Mouse (Mus musculus) left cerebral cortex, adult 2 months (tissue): ENCODE results near the gene Ttll11. TPM values are rescaled to one million over a fixed set of nuclear protein-coding genes. Genes with fewer than 3 reads are reported as not detected.

Source experiments
- DNase-seq, 2 experiments: peaks; one replicate each; pipeline ENCODE4 v3.0.0; 2021 to 2022; ENCODE audit warnings: low spot score in 2 of 2, mixed read lengths in 1 of 2; ENCODE audit errors: extremely low spot score in 1 of 2
- H3K27ac ChIP-seq: fragments of 200-600 bp; 2 replicates; pipeline ENCODE4 v1.8.1; 2022
- H3K4me3 ChIP-seq: fragments of 200-600 bp; 2 replicates; pipeline ENCODE4 v1.8.1; 2022
- CTCF ChIP-seq: fragments of 200-600 bp; IDR thresholded peaks from 2 replicates; pipeline ENCODE4 v1.8.1; 2022; ENCODE audit warnings: antibody characterized with exemption, mild to moderate bottlenecking, moderate library complexity
- intact Hi-C: fragments of 180-260 bp; cut with DNase I; formaldehyde crosslinking; loops from one replicate; pipeline ENCODE4 v1.15.1; 2025
- total RNA-seq, 2 experiments: library from RNA; stranded (reverse); gene quantifications; 2 replicates each; pipeline ENCODE4 v1.2.3; 2021

The Ttll11 gene
- total RNA-seq, 2 experiments from 2014 or later = 40.2 to 42.2 TPM

- Histone ChIP-seq H3K27ac (no peak overlapping the region), H3K4me3 (no peak overlapping the region)
- DNase-seq = no peak
- no peak for TF ChIP-seq CTCF
- intact Hi-C loops = no loop called here
Measured at GRCm38 (mm10) chr2:35803095-35803494, 176.6 kb downstream of the Ttll11 start.

- no peak for TF ChIP-seq CTCF
Measured at GRCm38 (mm10) chr2:35801759-35802158, 178.0 kb downstream of the Ttll11 start.

GRCm38 (mm10) chr2:35799073-35799472 is 180.6 kb downstream of the Ttll11 start:
- no peak overlapping the region for H3K4me3 ChIP-seq
- H3K27ac ChIP-seq = no peak overlapping the region
- no peak for DNase-seq
- intact Hi-C loops = no loop called here
- no peak for TF ChIP-seq CTCF

More at GRCm38 (mm10) chr2:35801759-35802158, 178.0 kb downstream of the Ttll11 start:
- H3K27ac ChIP-seq = no peak overlapping the region
- intact Hi-C loops = no loop called here
- DNase-seq = no peak
- no peak overlapping the region for H3K4me3 ChIP-seq

- Histone ChIP-seq H3K4me3 (no peak overlapping the region), H3K27ac (no peak overlapping the region)
- intact Hi-C loops = no loop called here
- DNase-seq = no peak
- no peak for TF ChIP-seq CTCF
Measured at GRCm38 (mm10) chr2:35797998-35798397, 181.7 kb downstream of the Ttll11 start.

GRCm38 (mm10) chr2:35789362-35790326 is 190.1 kb downstream of the Ttll11 start:
- intact Hi-C loops = no loop called here

GRCm38 (mm10) chr2:35785877-35786276 is 193.8 kb downstream of the Ttll11 start:
- no peak overlapping the region for H3K27ac ChIP-seq
- no peak for DNase-seq
- H3K4me3 ChIP-seq = no peak overlapping the region
- intact Hi-C loops = no loop called here
- no peak for TF ChIP-seq CTCF

More at GRCm38 (mm10) chr2:35789362-35790326, 190.1 kb downstream of the Ttll11 start:
- no peak for DNase-seq
- Histone ChIP-seq H3K27ac (no peak overlapping the region), H3K4me3 (no peak overlapping the region)
- TF ChIP-seq CTCF = no peak

- DNase-seq = no peak
- no peak overlapping the region for H3K27ac ChIP-seq
Measured at GRCm38 (mm10) chr2:35783368-35783767, 196.3 kb downstream of the Ttll11 start.

GRCm38 (mm10) chr2:35779266-35779665 is 200.4 kb downstream of the Ttll11 start:
- intact Hi-C loops = no loop called here
- DNase-seq = no peak
- Histone ChIP-seq H3K4me3 (no peak overlapping the region), H3K27ac (peak overlapping the region; percentile 79; the same call in 1 of the 2 replicates)
- peak; percentile 8; the same call in 1 of the 2 replicates for TF ChIP-seq CTCF

More at GRCm38 (mm10) chr2:35783368-35783767, 196.3 kb downstream of the Ttll11 start:
- intact Hi-C loops = no loop called here
- no peak for TF ChIP-seq CTCF
- no peak overlapping the region for H3K4me3 ChIP-seq

GRCm38 (mm10) chr2:35776935-35777334 is 202.8 kb downstream of the Ttll11 start:
- intact Hi-C loops = no loop called here
- no peak overlapping the region for H3K4me3 ChIP-seq
- TF ChIP-seq CTCF = no peak
- DNase-seq = no peak
- H3K27ac ChIP-seq = peak overlapping the region; percentile 77

- DNase-seq = peak in 1 of 2 experiments; percentile 41
- TF ChIP-seq CTCF = no peak
- peak overlapping the region; percentile 77 for H3K27ac ChIP-seq
- intact Hi-C loops = no loop called here
- no peak overlapping the region for H3K4me3 ChIP-seq
Measured at GRCm38 (mm10) chr2:35775651-35776055, 204.1 kb downstream of the Ttll11 start.

- H3K27ac ChIP-seq = peak overlapping the region; percentile 86
- intact Hi-C loops = no loop called here
- H3K4me3 ChIP-seq = no peak overlapping the region
- TF ChIP-seq CTCF = no peak
- DNase-seq = no peak
Measured at GRCm38 (mm10) chr2:35770541-35770940, 209.2 kb downstream of the Ttll11 start.

- TF ChIP-seq CTCF = no peak
- intact Hi-C loops = loop anchor here (2.0 to 10.0 kb wide), 4 partner anchors 55 to 211 kb away; partner anchors contain the start of gene Dab2ip
- no peak overlapping the region for H3K4me3 ChIP-seq
- H3K27ac ChIP-seq = peak overlapping the region; percentile 86
- DNase-seq = no peak
Measured at GRCm38 (mm10) chr2:35769398-35769797, 210.3 kb downstream of the Ttll11 start.
